Mouse (Mus musculus) liver, adult 2 months (tissue): Measurements from ENCODE around the gene Mpnd. TPM values are rescaled to one million over a fixed set of nuclear protein-coding genes. Genes with fewer than 3 reads are reported as not detected.

Source experiments
- DNase-seq: peaks from one replicate; pipeline ENCODE4 v3.0.0-alpha.2; 2011; ENCODE audit warnings: low read depth, low spot score; ENCODE audit errors: extremely low read depth
- H3K27ac ChIP-seq: fragments of 200-500 bp; replicated peaks from 2 replicates; pipeline ENCODE4 v1.5.1; 2012; ENCODE audit warnings: low read depth, mild to moderate bottlenecking, control low read depth, inconsistent platforms, low read length; ENCODE audit not compliant: insufficient read depth
- H3K27me3 ChIP-seq: fragments of 200-500 bp; 2 replicates; pipeline ENCODE4 v1.6.1; 2012; ENCODE audit warnings: mild to moderate bottlenecking, moderate library complexity, low read length, inconsistent platforms; ENCODE audit not compliant: control insufficient read depth, insufficient read depth
- H3K36me3 ChIP-seq: fragments of 200-500 bp; 2 replicates; pipeline ENCODE4 v1.6.1; 2012; ENCODE audit warnings: low read length, inconsistent platforms; ENCODE audit not compliant: control insufficient read depth, insufficient read depth
- H3K4me1 ChIP-seq: fragments of 200-500 bp; 2 replicates; pipeline ENCODE4 v1.6.1; 2011; ENCODE audit warnings: low read length; ENCODE audit not compliant: control insufficient read depth, insufficient read depth
- H3K4me3 ChIP-seq: fragments of 200-500 bp; 2 replicates; pipeline ENCODE4 v1.5.1; 2011; ENCODE audit warnings: low read depth, mild to moderate bottlenecking, control low read depth, low read length, moderate library complexity; ENCODE audit not compliant: insufficient read depth
- H3K79me2 ChIP-seq: fragments of 200-500 bp; 2 replicates; pipeline ENCODE4 v1.6.1; 2012; ENCODE audit warnings: inconsistent platforms, mild to moderate bottlenecking, low read length, moderate library complexity; ENCODE audit not compliant: control insufficient read depth, insufficient read depth
- H3K9ac ChIP-seq: fragments of 200-500 bp; 2 replicates; pipeline ENCODE4 v1.6.1; 2012; ENCODE audit warnings: low read depth, mild to moderate bottlenecking, control low read depth, inconsistent platforms, low read length
- CTCF ChIP-seq: fragments of 200-500 bp; IDR thresholded peaks from 2 replicates; pipeline ENCODE4 v1.5.1; 2011; ENCODE audit warnings: low read depth, low read length, control low read depth
- POLR2A ChIP-seq: fragments of 200-500 bp; IDR thresholded peaks from 2 replicates; pipeline ENCODE4 v1.6.1; 2011; ENCODE audit warnings: low read length, control low read depth; ENCODE audit not compliant: insufficient read depth; ENCODE audit errors: extremely low read depth
- WGBS: fragments of 180-500 bp; shearing (Covaris S2); methylation state at CpG from one replicate; pipeline ENCODE4 v1.1.7; 2018; 5-methylcytosine and 5-hydroxymethylcytosine counted together
- polyA plus RNA-seq: library from polyadenylated mRNA; depleted of rRNA; stranded (reverse); fragments of >200 nt; gene quantifications from 2 replicates; pipeline ENCODE4 v1.2.3, GENCODE M21; 2012
- total RNA-seq: library from RNA; depleted of rRNA; stranded (reverse); fragments of >200 nt; gene quantifications from 2 replicates; pipeline ENCODE4 v1.2.3, GENCODE M21; 2014

Mpnd gene
- total and polyA plus RNA-seq, 2 experiments, result 93.2 to 175 TPM

DNA sequence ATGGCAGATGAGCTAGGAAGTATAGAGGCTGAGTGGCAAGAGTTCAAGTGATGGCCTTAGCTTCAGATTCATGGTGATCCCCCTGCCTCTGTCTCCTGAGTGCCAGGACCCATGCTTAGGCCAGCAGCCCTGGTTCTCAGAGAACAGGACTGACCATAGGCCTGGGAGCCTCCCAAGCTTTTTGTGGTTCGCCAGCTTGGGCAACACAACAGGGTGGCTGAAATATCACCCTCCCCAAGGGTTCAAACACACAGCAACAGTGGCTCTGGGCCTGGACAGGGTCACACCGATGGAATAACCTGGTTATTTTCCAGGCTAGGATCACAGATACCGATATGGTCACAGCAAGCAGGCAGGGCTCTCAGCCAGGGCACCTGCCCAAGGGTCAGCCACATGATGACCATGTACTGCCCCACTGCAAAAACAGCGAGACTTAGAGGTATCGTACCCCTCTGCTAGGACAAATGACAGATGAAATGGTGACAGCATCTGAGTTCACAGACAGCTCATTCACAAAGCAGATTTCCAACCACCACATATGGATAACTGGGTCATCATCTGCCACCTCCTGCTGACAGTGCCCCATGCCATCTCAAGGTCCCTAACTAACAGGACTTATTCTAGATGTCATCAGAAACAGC, 22.4 kb downstream of the Mpnd start:
- H3K9ac ChIP-seq, result no peak overlapping the region
- H3K79me2 ChIP-seq, result peaks cover 60% of the 10 kb centered on the region
- peak overlapping the region; percentile 25 for H3K27ac ChIP-seq
- H3K36me3 ChIP-seq, result no peaks in the 10 kb centered on the region
- 25% methylated on average over 5 of the region's 5 CpGs for WGBS
- H3K4me1 ChIP-seq, result peaks cover 40% of the 10 kb centered on the region
- DNase-seq, result peak; percentile 91
- no peaks in the 10 kb centered on the region for H3K27me3 ChIP-seq
- TF ChIP-seq POLR2A, result no peak
- no peak for TF ChIP-seq CTCF
- no peak overlapping the region for H3K4me3 ChIP-seq

DNA sequence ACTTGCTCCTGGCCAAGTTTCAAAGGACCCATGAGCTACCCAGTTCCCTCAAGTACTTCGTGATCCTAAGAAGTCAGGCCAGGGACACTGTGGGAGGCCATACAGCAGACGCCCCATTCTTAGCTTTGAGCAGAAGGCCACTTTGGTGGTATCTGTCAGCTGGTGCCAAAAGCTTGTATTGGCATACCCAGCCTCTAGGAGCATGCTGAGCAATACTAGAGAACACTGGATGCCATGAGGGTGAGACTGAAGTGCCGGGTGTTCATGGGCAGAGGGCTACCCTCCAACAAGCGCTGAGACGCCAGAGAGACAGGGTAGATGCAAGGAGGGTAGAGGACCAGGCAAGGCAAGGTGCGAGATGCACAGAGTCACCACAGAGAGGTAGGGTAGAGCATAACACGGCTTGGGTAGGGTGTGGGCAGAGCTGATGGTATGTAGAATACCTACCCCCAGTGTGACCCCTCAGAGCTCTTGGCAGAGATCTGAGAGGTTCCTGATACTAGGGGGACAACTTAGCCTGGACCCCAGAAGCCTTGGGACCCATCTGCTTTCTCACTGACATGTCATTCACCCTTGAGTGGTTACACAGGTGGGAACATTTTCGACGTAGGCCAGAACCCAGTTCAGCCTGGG, 24.8 kb downstream of the Mpnd start:
- H3K27ac ChIP-seq, result 0 out of 2 replicates have a peak overlapping the region, but pooled peaks have one; percentile 21
- no peaks in the 10 kb centered on the region for H3K36me3 ChIP-seq
- H3K27me3 ChIP-seq, result no peaks in the 10 kb centered on the region
- no peak overlapping the region for H3K4me3 ChIP-seq
- TF ChIP-seq CTCF, result no peak
- H3K79me2 ChIP-seq, result peaks cover 62% of the 10 kb centered on the region
- no peak for DNase-seq
- peaks cover 49% of the 10 kb centered on the region for H3K4me1 ChIP-seq
- WGBS, result 84% methylated on average over 9 of the region's 9 CpGs
- no peak overlapping the region for H3K9ac ChIP-seq

DNA sequence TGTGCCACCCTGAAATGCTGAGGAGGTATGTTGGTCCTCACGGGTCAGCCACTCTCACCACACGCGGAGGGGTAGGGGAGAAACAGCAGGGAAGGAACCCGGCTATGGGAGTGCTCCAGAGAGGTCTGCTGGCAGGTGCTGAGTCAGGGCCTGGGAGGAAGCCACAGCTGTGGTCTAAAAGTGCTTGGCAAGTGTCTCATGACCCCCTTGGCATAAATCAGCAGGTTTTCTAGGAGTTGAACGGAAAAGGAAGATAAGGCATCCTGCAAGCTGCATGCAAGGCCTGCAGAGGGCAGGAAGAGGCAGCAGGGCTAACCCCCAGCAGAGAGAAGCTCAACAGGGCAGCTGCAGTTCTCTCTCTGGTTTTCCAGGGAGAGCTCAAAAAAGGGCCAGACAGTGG, 25.4 kb downstream of the Mpnd start:
- H3K4me1 ChIP-seq, result peaks cover 50% of the 10 kb centered on the region
- no peaks in the 10 kb centered on the region for H3K27me3 ChIP-seq
- TF ChIP-seq POLR2A, result no peak
- TF ChIP-seq CTCF, result 0 out of 2 replicates have a peak, but pooled peaks have one; percentile 23
- H3K9ac ChIP-seq, result no peak overlapping the region
- no peak for DNase-seq
- H3K27ac ChIP-seq, result 0 out of 2 replicates have a peak overlapping the region, but pooled peaks have one; percentile 21
- WGBS, result 41% methylated on average over 5 of the region's 5 CpGs
- H3K79me2 ChIP-seq, result peaks cover 63% of the 10 kb centered on the region
- no peak overlapping the region for H3K4me3 ChIP-seq
- H3K36me3 ChIP-seq, result no peaks in the 10 kb centered on the region

DNA sequence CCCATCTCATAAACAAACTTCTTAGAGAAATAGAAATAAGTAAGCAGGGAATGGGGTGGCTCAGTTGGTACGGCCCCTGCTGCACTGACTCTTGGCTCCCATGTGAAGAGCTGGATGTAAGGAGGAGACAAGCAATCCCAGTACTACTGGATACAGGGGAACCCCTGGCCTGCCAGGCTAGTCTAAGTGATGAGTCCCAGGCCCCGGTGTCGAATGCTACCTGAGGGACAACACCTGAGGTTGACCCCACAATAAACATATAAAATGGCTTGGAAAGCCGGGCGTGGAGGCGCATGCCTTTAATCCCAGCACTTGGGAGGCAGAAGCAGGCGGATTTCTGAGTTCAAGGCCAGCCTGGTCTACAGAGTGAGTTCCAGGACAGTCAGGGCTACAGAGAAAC, 25.9 kb downstream of the Mpnd start:
- Histone ChIP-seq H3K36me3 (no peaks in the 10 kb centered on the region), H3K9ac (no peak overlapping the region), H3K27ac (no peak overlapping the region), H3K79me2 (peaks cover 62% of the 10 kb centered on the region), H3K27me3 (no peaks in the 10 kb centered on the region), H3K4me1 (peaks cover 50% of the 10 kb centered on the region), H3K4me3 (no peak overlapping the region)
- TF ChIP-seq POLR2A, result no peak
- TF ChIP-seq CTCF, result no peak
- WGBS, result 84% methylated on average over 7 of the region's 7 CpGs
- no peak for DNase-seq

DNA sequence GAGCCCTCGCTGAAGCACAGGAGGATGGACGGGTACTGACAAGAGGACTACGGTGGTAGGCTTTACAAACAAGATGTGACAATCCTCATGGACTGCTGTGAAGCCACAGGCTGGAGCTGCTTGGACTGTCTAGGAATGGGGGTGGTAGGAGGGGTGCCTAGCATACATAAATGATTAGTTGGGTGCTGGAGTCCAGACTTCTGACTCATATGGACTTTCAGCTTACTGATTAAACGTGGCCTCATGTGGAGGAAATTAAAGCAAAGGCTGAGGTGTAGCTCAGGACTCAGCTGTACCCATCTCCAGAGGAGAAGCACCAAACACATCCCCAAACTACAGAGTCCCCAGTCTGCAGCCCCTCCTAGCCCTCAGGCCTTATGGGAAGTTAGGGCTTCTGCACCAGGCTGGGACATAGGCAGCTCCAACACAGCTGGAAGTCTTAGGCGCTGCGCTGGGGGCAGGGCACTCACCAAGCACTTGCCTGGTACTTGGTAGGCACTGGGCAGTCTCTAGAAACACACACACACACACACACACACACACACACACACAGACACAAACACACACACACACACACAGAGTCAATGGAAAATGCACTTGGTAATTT, 26.7 kb downstream of the Mpnd start:
- Histone ChIP-seq H3K4me3 (no peak overlapping the region), H3K27ac (no peak overlapping the region), H3K9ac (no peak overlapping the region), H3K4me1 (peaks cover 44% of the 10 kb centered on the region), H3K79me2 (peaks cover 56% of the 10 kb centered on the region), H3K27me3 (no peaks in the 10 kb centered on the region), H3K36me3 (no peaks in the 10 kb centered on the region)
- TF ChIP-seq POLR2A (no peak), CTCF (no peak)
- no peak for DNase-seq
- 35% methylated on average over 6 of the region's 6 CpGs for WGBS

DNA sequence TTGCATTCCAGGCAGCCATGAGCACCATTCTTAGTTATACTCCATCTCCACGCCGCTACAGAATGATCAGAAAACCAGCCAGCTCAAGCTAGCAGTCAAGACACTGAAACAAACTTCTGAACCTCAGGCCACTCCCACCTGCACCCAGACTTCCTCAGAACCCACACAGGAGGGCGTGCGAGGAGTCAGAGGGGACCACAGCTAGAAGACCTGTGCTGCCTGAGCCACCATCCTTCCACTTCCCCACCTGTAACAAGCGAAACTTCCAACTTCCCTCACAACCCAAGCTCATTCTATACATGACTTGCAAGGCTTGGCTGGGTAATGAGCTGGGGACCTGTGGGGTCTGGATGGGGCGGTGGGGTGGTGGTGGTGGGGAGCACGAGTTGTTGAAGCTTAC, 27.3 kb downstream of the Mpnd start:
- whole genome bisulfite sequencing, result 68% methylated on average over 7 of the region's 7 CpGs
- Histone ChIP-seq H3K36me3 (no peaks in the 10 kb centered on the region), H3K4me1 (peaks cover 38% of the 10 kb centered on the region), H3K9ac (no peak overlapping the region), H3K79me2 (peaks cover 56% of the 10 kb centered on the region), H3K27me3 (no peaks in the 10 kb centered on the region), H3K27ac (no peak overlapping the region), H3K4me3 (no peak overlapping the region)
- TF ChIP-seq CTCF, result no peak
- no peak for TF ChIP-seq POLR2A
- DNase-seq, result no peak
